Mouse (Mus musculus): ENCODE data around the gene Trim65.

DNA sequence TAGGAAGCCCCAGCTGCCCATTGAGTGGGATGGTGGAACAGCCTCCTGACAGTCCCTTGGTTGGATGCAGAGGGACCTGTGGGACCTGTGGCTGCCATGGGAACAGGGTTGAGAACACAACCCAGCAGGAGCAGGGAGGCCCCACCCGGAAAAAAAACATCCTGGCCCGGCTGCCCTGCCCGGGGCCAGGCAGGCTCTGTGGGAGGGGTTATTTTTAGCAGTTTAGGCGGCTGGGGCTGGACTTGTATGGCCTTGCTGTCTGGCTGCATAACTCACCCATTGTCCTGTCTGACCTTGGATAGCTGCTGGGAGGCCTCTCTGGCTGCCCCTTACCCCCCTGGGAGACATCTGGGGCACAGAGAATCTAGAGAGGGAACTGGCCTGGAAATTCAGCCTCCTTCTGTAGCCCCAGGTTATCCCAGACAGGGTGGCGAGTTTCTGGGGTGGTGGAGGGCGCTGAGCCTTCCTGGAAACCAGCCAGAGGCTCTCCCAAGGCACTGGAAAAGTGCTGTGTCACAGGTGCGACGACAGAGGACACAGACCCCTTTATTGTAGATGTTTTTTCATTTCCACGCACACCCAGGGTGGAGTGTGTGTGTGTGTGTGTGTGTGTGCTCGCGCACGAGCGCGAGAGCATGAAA, 26.8 kb downstream of the Trim65 start:
- TF ChIP-seq CTCF (IDR thresholded peaks at IDR 0.05; ENCODE audit: low read depth) (no peak), EP300 (IDR thresholded peaks at IDR 0.05; ENCODE audit: low read depth) (no peak)
